Mouse (Mus musculus) small intestine, adult 2 months (tissue): ENCODE results near the gene Cd19.

Source experiments
- CTCF ChIP-seq: fragments of 200-500 bp; IDR thresholded peaks from 2 replicates; pipeline ENCODE4 v1.5.1; 2012; ENCODE audit warnings: low read depth, mild to moderate bottlenecking, control low read depth, inconsistent platforms, low read length, moderate library complexity, mixed read lengths; ENCODE audit not compliant: insufficient replicate concordance, insufficient read length; ENCODE audit errors: extremely low read depth
- POLR2A ChIP-seq: fragments of 200-500 bp; IDR thresholded peaks from 2 replicates; pipeline ENCODE4 v1.6.1; 2012; ENCODE audit warnings: low read depth, mild to moderate bottlenecking, control low read depth, inconsistent platforms, low read length, moderate library complexity

DNA sequence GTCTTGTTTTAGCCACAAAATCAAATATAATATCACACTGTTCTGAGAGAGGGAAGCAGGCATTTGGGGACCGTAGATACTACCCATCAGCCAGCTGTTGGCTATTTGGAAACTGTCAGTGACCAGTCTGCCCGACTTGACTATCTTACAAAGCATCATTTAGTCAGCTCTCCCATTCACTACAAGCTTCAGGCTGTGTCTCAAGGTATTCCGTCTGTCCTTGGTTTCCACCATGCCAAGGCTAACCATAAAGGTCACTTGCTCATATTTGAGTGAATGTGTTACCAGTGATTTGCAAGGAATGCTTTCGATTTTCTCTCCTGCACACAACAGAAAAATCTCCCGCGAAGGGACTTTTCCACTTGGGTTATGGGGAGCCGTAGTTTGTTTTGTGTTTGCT is 20.0 kb upstream of the Cd19 start:
- TF ChIP-seq POLR2A (no peak), CTCF (no peak)
